Mouse (Mus musculus) limb, embryonic 10.5 days (tissue): ENCODE measurements around the gene 9130409I23Rik. TPM values are rescaled to one million over a fixed set of nuclear protein-coding genes. Genes with fewer than 3 reads are reported as not detected.

ENCODE experiments used
- polyA plus RNA-seq: library from polyadenylated mRNA; unstranded; fragments of >200 nt; fragmentation: Nextera tagmentation; extraction: Ambion mirVana; gene quantifications from 2 replicates; pipeline ENCODE4 v1.2.1, GENCODE M21; 2016

9130409I23Rik gene
- polyA plus RNA-seq, 1 experiment from 2014 or later: not detected

Other genes starting within 250 kb of the 9130409I23Rik start
- 2,611 and 2,929 TPM in 2 replicates for gene H3f3a, start 237.3 kb upstream of the 9130409I23Rik start, polyA plus RNA-seq
- 46.7 and 50.8 TPM in 2 replicates for gene Sde2, start 200.1 kb upstream of the 9130409I23Rik start, polyA plus RNA-seq
- not detected in 2 replicates for gene Lefty2, start 158.1 kb upstream of the 9130409I23Rik start, polyA plus RNA-seq
- gene Pycr2, start 146.9 kb upstream of the 9130409I23Rik start, polyA plus RNA-seq: 163 and 166 TPM in 2 replicates
- gene Lefty1, start 116.2 kb upstream of the 9130409I23Rik start, polyA plus RNA-seq: 0.23 and 0.33 TPM in 2 replicates
- gene Tmem63a, start 108.9 kb upstream of the 9130409I23Rik start, polyA plus RNA-seq: 2.9 and 6.2 TPM in 2 replicates
- gene Ephx1, start 30.3 kb upstream of the 9130409I23Rik start, polyA plus RNA-seq: 0.87 and 1.4 TPM in 2 replicates
- gene Nvl, start 93.0 kb downstream of the 9130409I23Rik start, polyA plus RNA-seq: 44.7 and 49.2 TPM in 2 replicates
- 111 and 119 TPM in 2 replicates for gene Cnih4, start 93.5 kb downstream of the 9130409I23Rik start, polyA plus RNA-seq
- gene Wdr26, start 160.8 kb downstream of the 9130409I23Rik start, polyA plus RNA-seq: 25.0 and 27.7 TPM in 2 replicates